Comparison of ENCODE assay signal across 14 mouse cellular contexts in genomic region chr19:59461481-59462421, GRCm38 (mm10). TPM values are rescaled to one million over a fixed set of nuclear protein-coding genes. Genes with fewer than 3 reads are reported as not detected.
A peak's percentile ranks its signal among the peaks of the same experiment; 100 is the strongest.
DNase-seq lines count a peak whose midpoint lies in the region; ATAC-seq and TF ChIP-seq lines count a peak whose summit lies in the region.
"Had no signal": no experiment of that assay in that cellular context is flagged by ENCODE, and none has a peak within 500 bp of the region (broad histone marks: within the 10 kb centered on the region; RNA-seq: fewer than 3 reads in every experiment).

No protein-coding gene starts in this region.

- no peak overlapping the region for H3K4me2 ChIP-seq in heart, postnatal 0 days (ENCODE audit: low read depth, low read length)
- no peak overlapping the region for H3K4me2 ChIP-seq in heart, embryonic 11.5 days
- H3K4me2 ChIP-seq in limb, embryonic 15.5 days = peak overlapping the region; percentile 38
- H3K4me2 ChIP-seq in liver, embryonic 11.5 days = no peak overlapping the region

- 0 out of 2 replicates have a peak, but pooled peaks have one; percentile 14 for ATAC-seq in heart, postnatal 0 days (ENCODE audit: insufficient read depth, low read depth)
- no peak for ATAC-seq in heart, embryonic 11.5 days (replicated peaks; ENCODE audit: insufficient number of reproducible peaks, low FRiP score, low TSS enrichment)
- no peak for ATAC-seq in limb, embryonic 15.5 days (ENCODE audit: insufficient number of reproducible peaks, low FRiP score, low TSS enrichment, low read depth)
- no peak for ATAC-seq in liver, embryonic 11.5 days (replicated peaks; ENCODE audit: low FRiP score)

- no peak for DNase-seq in heart, postnatal 0 days (ENCODE audit: low spot score)
- peak; percentile 65 for DNase-seq in embryo, embryonic 10.5 days (ENCODE audit: low spot score)
- DNase-seq in kidney, adult 11 months = peak; percentile 62
- no peak for DNase-seq in liver, embryonic 11.5 days (ENCODE audit: low spot score)
- no peak for DNase-seq in lung, postnatal 36 days
- DNase-seq in heart, adult 2 months = no peak
- DNase-seq: adrenal gland, adult 2 months had no signal

- TF ChIP-seq EP300 in heart, postnatal 0 days (IDR thresholded peaks at IDR 0.05; ENCODE audit: low read depth) = no peak
- no peak for TF ChIP-seq EP300 in heart, adult 2 months (IDR thresholded peaks at IDR 0.05; ENCODE audit: insufficient read depth, low read depth, low read length)

- 0 out of 2 replicates have a peak, but pooled peaks cover 8% of the 10 kb centered on the region for H3K4me1 ChIP-seq in heart, postnatal 0 days (ENCODE audit: control insufficient read depth, insufficient read depth)
- peaks cover 8% of the 10 kb centered on the region; the same call in 1 of the 2 replicates for H3K4me1 ChIP-seq in heart, embryonic 11.5 days (ENCODE audit: control insufficient read depth, insufficient read depth, low read length)
- H3K4me1 ChIP-seq in limb, embryonic 15.5 days = peaks cover 30% of the 10 kb centered on the region
- no peaks in the 10 kb centered on the region for H3K4me1 ChIP-seq in liver, embryonic 11.5 days (replicated peaks; ENCODE audit: control insufficient read depth, insufficient read depth, low read length)
- H3K4me1 ChIP-seq in heart, adult 2 months (ENCODE audit: control insufficient read depth, insufficient read depth, low read length) = no peaks in the 10 kb centered on the region

- WGBS in heart, postnatal 0 days = 3% methylated on average over 36 of the region's 36 CpGs
- 1% methylated on average over 36 of the region's 36 CpGs for WGBS in heart, embryonic 11.5 days (ENCODE audit: insufficient replicate concordance)
- 14% methylated on average over 36 of the region's 36 CpGs for WGBS in limb, embryonic 15.5 days
- WGBS in liver, embryonic 11.5 days = 4% methylated on average over 36 of the region's 36 CpGs
- 4% methylated on average over 36 of the region's 36 CpGs for WGBS in heart, adult 2 months

- no peak overlapping the region for H3K4me3 ChIP-seq in heart, postnatal 0 days (ENCODE audit: low read depth, low read length)
- no peak overlapping the region for H3K4me3 ChIP-seq in heart, embryonic 11.5 days (ENCODE audit: low read depth, low read length)
- peak overlapping the region; percentile 50 for H3K4me3 ChIP-seq in limb, embryonic 15.5 days
- H3K4me3 ChIP-seq in liver, embryonic 11.5 days (ENCODE audit: low read depth, low read length) = no peak overlapping the region
- no peak overlapping the region for H3K4me3 ChIP-seq in heart, adult 2 months

- TF ChIP-seq CTCF in heart, postnatal 0 days (IDR thresholded peaks at IDR 0.05; ENCODE audit: low read depth) = no peak
- TF ChIP-seq CTCF in heart, adult 2 months (IDR thresholded peaks at IDR 0.05) = no peak

- no peak overlapping the region for H3K9ac ChIP-seq in heart, postnatal 0 days (replicated peaks; ENCODE audit: low read depth, low read length)
- H3K9ac ChIP-seq in heart, embryonic 11.5 days (ENCODE audit: low read depth, low read length) = no peak overlapping the region
- no peak overlapping the region for H3K9ac ChIP-seq in limb, embryonic 15.5 days
- H3K9ac ChIP-seq in liver, embryonic 11.5 days (ENCODE audit: low read depth, low read length) = no peak overlapping the region
- no peak overlapping the region for H3K9ac ChIP-seq in heart, adult 2 months (ENCODE audit: low read depth, low read length)

- H3K36me3 ChIP-seq in heart, postnatal 0 days (replicated peaks; ENCODE audit: control insufficient read depth, insufficient read depth, low read length) = no peaks in the 10 kb centered on the region
- H3K36me3 ChIP-seq in heart, embryonic 11.5 days (ENCODE audit: control insufficient read depth, insufficient read depth, low read length) = no peaks in the 10 kb centered on the region
- H3K36me3 ChIP-seq in limb, embryonic 15.5 days = no peaks in the 10 kb centered on the region
- H3K36me3 ChIP-seq in liver, embryonic 11.5 days (ENCODE audit: control insufficient read depth, insufficient read depth, low read length) = no peaks in the 10 kb centered on the region
- no peaks in the 10 kb centered on the region for H3K36me3 ChIP-seq in heart, adult 2 months (ENCODE audit: control insufficient read depth, insufficient read depth, low read length)

- intact Hi-C loops in heart, adult 2 months (cut with DNase I) = no loop called here

- H3K79me2 ChIP-seq in heart, adult 2 months (replicated peaks; ENCODE audit: control insufficient read depth, insufficient read depth, low read length) = no peaks in the 10 kb centered on the region

- H3K27me3 ChIP-seq in heart, postnatal 0 days (ENCODE audit: control insufficient read depth, insufficient read depth, low read length) = peaks cover 99% of the 10 kb centered on the region
- H3K27me3 ChIP-seq in heart, embryonic 11.5 days (ENCODE audit: control insufficient read depth, insufficient read depth, low read length) = peaks cover 96% of the 10 kb centered on the region
- H3K27me3 ChIP-seq in limb, embryonic 15.5 days = peaks cover 90% of the 10 kb centered on the region
- H3K27me3 ChIP-seq in liver, embryonic 11.5 days (replicated peaks; ENCODE audit: control insufficient read depth, insufficient read depth, low read length) = peaks cover 100% of the 10 kb centered on the region
- H3K27me3 ChIP-seq in heart, adult 2 months (ENCODE audit: control insufficient read depth, insufficient read depth, low read length) = peaks cover 37% of the 10 kb centered on the region

- no peak overlapping the region for H3K27ac ChIP-seq in heart, postnatal 0 days (ENCODE audit: low read depth)
- no peak overlapping the region for H3K27ac ChIP-seq in heart, embryonic 11.5 days (ENCODE audit: low read depth, low read length)
- peak overlapping the region; percentile 59 for H3K27ac ChIP-seq in limb, embryonic 15.5 days
- H3K27ac ChIP-seq in liver, embryonic 11.5 days (ENCODE audit: low read depth, low read length) = no peak overlapping the region
- H3K27ac ChIP-seq in heart, adult 2 months = no peak overlapping the region

- H3K9me3 ChIP-seq in heart, postnatal 0 days (replicated peaks; ENCODE audit: control insufficient read depth, low read length) = no peaks in the 10 kb centered on the region
- no peaks in the 10 kb centered on the region for H3K9me3 ChIP-seq in heart, embryonic 11.5 days (replicated peaks; ENCODE audit: control insufficient read depth, low read length)
- H3K9me3 ChIP-seq in limb, embryonic 15.5 days = no peaks in the 10 kb centered on the region
- no peaks in the 10 kb centered on the region for H3K9me3 ChIP-seq in liver, embryonic 11.5 days (ENCODE audit: control insufficient read depth, low read length)

- no peak for TF ChIP-seq POLR2A in heart, adult 2 months (IDR thresholded peaks at IDR 0.05; ENCODE audit: insufficient read depth, low read depth, low read length)

RNA-seq across cellular contexts. Expression of gene Emx2, which starts 3.6 kb away (rescaled TPM):
- not detected in 2 replicates for total RNA-seq in heart, postnatal 0 days (2014; rRNA removed; ENCODE audit: low replicate concordance)
- polyA plus RNA-seq in heart, postnatal 0 days (2015; fragmentation: Nextera tagmentation; extraction: Ambion mirVana) = not detected in 2 replicates
- polyA plus RNA-seq in heart, embryonic 11.5 days (2014; fragmentation: Nextera tagmentation; extraction: Ambion mirVana) = 0.19 and 0.44 TPM in 2 replicates
- 11.0 and 12.2 TPM in 2 replicates for polyA plus RNA-seq in limb, embryonic 15.5 days (2015; fragmentation: Nextera tagmentation; extraction: Ambion mirVana)
- polyA plus RNA-seq in liver, embryonic 11.5 days (2014; fragmentation: Nextera tagmentation; extraction: Ambion mirVana) = 0.29 and 0.56 TPM in 2 replicates
- not detected for total RNA-seq in heart, adult 2 months (2021)
- not detected in 2 replicates for polyA plus RNA-seq in heart, adult 2 months (2012; rRNA removed)
- total RNA-seq: common myeloid progenitor, adult 5-6 weeks; liver, adult 2 months had no signal
- polyA plus RNA-seq: C2C12; heart, embryonic 16.5 days; liver, adult 2 months; spleen, adult 2 months had no signal

Comparison
In these comparisons a context has a peak if more than half of its experiments do, and no peak if none do; other contexts are left out.
1. DNase-seq: peak in embryo, embryonic 10.5 days (single experiment) and kidney, adult 11 months (single experiment); none in heart, postnatal 0 days (single experiment), liver, embryonic 11.5 days (single experiment), lung, postnatal 36 days (single experiment) and heart, adult 2 months (0 of 2).